Mouse (Mus musculus) layer of hippocampus, adult 2 months (tissue): ENCODE data around the gene Myl3. TPM values are rescaled to one million over a fixed set of nuclear protein-coding genes. Genes with fewer than 3 reads are reported as not detected.
A peak's percentile ranks its signal among the peaks of the same experiment; 100 is the strongest.

ENCODE experiments used
- DNase-seq, 2 experiments: peaks; one replicate each; pipeline ENCODE4 v3.0.0; 2022; ENCODE audit warnings: low spot score in 2 of 2
- H3K27ac ChIP-seq: fragments of 200-600 bp; 2 replicates; pipeline ENCODE4 v1.8.1; 2022
- H3K4me3 ChIP-seq: fragments of 200-600 bp; 2 replicates; pipeline ENCODE4 v1.8.1; 2022; ENCODE audit warnings: mild to moderate bottlenecking
- CTCF ChIP-seq: fragments of 200-600 bp; conservative IDR thresholded peaks from 2 replicates; pipeline ENCODE4 v1.8.1; 2022; ENCODE audit warnings: antibody characterized with exemption, mild to moderate bottlenecking, moderate library complexity
- total RNA-seq, 2 experiments: library from RNA; stranded (reverse); gene quantifications; 2 replicates each; pipeline ENCODE4 v1.2.3; 2021

Myl3 gene
- total RNA-seq, 2 experiments from 2014 or later: not detected

- Histone ChIP-seq H3K4me3 (no peak overlapping the region), H3K27ac (no peak overlapping the region)
- no peak for TF ChIP-seq CTCF
- DNase-seq: no peak
Measured at GRCm38 (mm10) chr9:110713389-110713788, 28.3 kb upstream of the Myl3 start.

- H3K27ac ChIP-seq: no peak overlapping the region
- peak; percentile 71 for TF ChIP-seq CTCF
- H3K4me3 ChIP-seq: no peak overlapping the region
- DNase-seq: no peak
Measured at GRCm38 (mm10) chr9:110715426-110715825, 26.2 kb upstream of the Myl3 start.

GRCm38 (mm10) chr9:110716775-110717174 lies 24.9 kb upstream of the Myl3 start:
- Histone ChIP-seq H3K27ac (no peak overlapping the region), H3K4me3 (no peak overlapping the region)
- peak; percentile 57 to 66 for DNase-seq
- TF ChIP-seq CTCF: peak; percentile 86

GRCm38 (mm10) chr9:110718071-110718470 lies 23.6 kb upstream of the Myl3 start:
- no peak for DNase-seq

GRCm38 (mm10) chr9:110718810-110719209 lies 22.9 kb upstream of the Myl3 start:
- Histone ChIP-seq H3K27ac (no peak overlapping the region), H3K4me3 (no peak overlapping the region)
- no peak for TF ChIP-seq CTCF
- no peak for DNase-seq

More at GRCm38 (mm10) chr9:110718071-110718470, 23.6 kb upstream of the Myl3 start:
- Histone ChIP-seq H3K27ac (no peak overlapping the region), H3K4me3 (no peak overlapping the region)
- no peak for TF ChIP-seq CTCF

DNA sequence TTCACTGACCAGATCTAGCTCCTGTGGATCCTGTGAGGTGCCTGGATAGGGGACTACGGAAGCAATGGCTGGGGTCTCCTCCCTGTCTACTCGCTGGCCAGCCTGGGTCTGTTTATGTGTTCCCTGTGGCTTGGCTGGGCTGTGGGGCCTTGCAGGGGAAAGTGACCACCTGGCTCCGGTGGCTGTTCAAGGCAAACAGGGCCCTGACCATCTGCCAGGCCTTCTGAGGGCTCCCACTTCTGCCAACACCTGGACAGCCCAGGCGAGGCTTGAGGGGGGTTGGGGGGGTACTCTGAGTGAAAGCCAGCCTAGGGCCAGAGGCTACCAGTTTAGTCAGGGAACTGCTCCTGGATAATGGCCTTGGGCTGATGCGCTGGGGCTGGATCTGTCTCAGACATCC lies 21.7 kb upstream of the Myl3 start:
- no peak for DNase-seq
- H3K27ac ChIP-seq: no peak overlapping the region

GRCm38 (mm10) chr9:110722060-110722459 lies 19.6 kb upstream of the Myl3 start:
- Histone ChIP-seq H3K27ac (no peak overlapping the region), H3K4me3 (no peak overlapping the region)
- no peak for DNase-seq

More for the DNA sequence above, 21.7 kb upstream of the Myl3 start:
- TF ChIP-seq CTCF: no peak
- H3K4me3 ChIP-seq: no peak overlapping the region

DNA sequence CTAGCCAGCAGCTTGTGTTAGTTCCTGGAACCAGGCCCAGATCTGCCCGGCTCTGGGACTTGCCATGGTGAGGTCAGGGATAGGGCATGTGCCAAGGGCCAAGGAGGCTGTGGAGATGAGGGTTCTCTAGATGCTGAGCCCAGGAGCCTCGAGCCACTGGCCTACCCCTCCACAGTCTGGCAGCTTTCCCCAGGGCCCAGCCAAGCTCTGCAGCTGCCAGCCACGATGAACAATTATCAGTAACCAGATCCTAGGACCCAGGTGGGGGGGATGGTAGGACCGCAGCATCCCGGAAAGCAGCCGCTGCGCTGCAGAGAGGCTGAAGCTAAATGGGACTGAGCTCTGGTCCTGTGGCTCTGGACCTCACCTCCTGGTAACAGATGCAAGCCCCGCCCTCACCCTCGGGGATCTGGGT lies 15.9 kb upstream of the Myl3 start:
- no peak for TF ChIP-seq CTCF
- peak; percentile 34 to 37 for DNase-seq
- no peak overlapping the region for H3K27ac ChIP-seq
- H3K4me3 ChIP-seq: no peak overlapping the region

More at GRCm38 (mm10) chr9:110722060-110722459, 19.6 kb upstream of the Myl3 start:
- TF ChIP-seq CTCF: no peak

DNA sequence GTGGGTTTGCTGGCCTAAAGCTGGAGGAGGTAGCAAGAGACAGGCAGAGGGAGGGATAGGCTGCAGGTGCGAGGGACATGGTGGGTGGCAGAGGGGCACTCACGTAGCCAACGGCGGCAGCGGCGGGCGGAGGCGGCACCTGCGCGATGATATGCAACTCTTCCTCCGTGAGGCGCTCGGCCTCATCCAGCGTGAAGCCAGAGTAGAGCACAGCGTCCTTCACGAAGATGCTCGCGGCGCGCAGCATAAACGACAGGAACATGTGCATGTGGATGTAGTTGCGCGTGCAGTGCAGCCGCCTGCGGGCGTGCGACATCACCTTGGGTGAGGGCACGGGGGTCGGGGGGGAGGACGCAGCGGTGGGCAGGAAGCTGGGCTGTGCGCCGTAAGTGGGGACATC lies 14.8 kb upstream of the Myl3 start:
- TF ChIP-seq CTCF: no peak
- DNase-seq: no peak
- H3K27ac ChIP-seq: no peak overlapping the region
- peak overlapping the region; percentile 37 for H3K4me3 ChIP-seq

DNA sequence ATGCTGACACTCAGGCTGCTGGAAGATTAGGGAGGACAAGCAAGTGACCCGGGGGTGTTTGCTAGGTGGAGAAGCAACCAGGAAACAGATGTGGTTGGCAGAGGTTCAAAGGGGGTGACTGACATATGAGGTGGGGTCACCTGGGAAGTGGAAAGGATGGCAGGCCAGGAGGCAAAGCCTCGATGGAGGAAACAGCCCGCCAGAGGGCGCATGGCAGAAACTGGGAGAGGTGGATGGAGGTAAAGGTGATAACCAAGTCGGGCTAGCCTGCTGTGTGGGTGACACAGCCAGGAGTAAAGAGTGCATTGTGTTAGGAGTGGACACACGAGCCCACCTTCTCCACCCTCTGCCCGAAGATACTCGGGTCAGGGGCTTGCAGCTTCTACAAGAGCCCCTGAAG lies 11.8 kb upstream of the Myl3 start:
- peak; percentile 81 for TF ChIP-seq CTCF
- peak in 1 of 2 experiments; percentile 48 for DNase-seq
- Histone ChIP-seq H3K4me3 (no peak overlapping the region), H3K27ac (no peak overlapping the region)

- H3K4me3 ChIP-seq: no peak overlapping the region
- H3K27ac ChIP-seq: no peak overlapping the region
- no peak for TF ChIP-seq CTCF
- no peak for DNase-seq
Measured at GRCm38 (mm10) chr9:110731859-110732258, 9.8 kb upstream of the Myl3 start.

- Histone ChIP-seq H3K4me3 (peak overlapping the region; percentile 51), H3K27ac (peak overlapping the region; percentile 43; the same call in 1 of the 2 replicates)
- TF ChIP-seq CTCF: no peak
- peak in 1 of 2 experiments; percentile 25 for DNase-seq
Measured at GRCm38 (mm10) chr9:110732623-110733022, 9.0 kb upstream of the Myl3 start.

DNA sequence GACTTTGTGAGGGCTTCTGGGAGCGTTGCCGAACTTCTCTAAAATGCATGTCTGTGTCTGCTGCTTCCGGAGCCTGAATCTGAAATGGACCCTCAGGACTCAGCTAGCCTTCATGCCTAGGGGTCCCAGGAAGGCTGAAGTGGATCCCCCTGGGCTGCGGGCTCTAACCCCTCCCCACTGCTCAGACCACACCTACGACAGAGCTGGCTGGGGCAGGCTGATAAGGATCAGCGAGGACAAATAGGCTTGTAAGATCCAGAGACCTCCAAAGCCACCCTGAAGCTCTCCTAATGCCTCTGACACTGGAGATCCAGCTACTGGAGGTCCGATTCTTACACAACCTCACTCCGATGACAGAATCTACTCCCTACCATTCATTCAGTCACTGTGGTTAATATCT lies 8.6 kb upstream of the Myl3 start:
- TF ChIP-seq CTCF: no peak
- Histone ChIP-seq H3K27ac (peak overlapping the region; percentile 43; the same call in 1 of the 2 replicates), H3K4me3 (peak overlapping the region; percentile 51)
- no peak for DNase-seq

DNA sequence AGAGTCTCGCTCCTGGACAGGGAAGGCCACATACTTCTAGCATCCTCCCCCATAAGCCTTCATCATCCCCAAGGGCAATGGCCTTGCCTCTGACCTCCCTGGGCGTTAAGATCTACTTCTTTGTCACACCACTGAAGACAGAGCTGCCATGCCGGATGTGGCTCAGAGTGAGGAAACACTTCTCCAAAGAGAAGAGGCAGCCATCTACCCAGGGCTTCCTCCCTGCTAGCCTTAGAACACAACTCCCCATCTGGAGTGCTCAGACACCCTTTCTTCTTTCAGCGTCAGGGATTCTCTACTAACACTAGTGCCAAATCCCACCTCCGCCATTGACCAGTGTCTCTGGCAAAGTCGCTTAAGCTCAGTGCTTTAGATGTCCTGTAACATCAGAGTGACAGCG lies 7.5 kb upstream of the Myl3 start:
- DNase-seq: no peak
- Histone ChIP-seq H3K4me3 (no peak overlapping the region), H3K27ac (no peak overlapping the region)
- TF ChIP-seq CTCF: no peak

GRCm38 (mm10) chr9:110736362-110736761 lies 5.3 kb upstream of the Myl3 start:
- no peak overlapping the region for H3K27ac ChIP-seq
- no peak overlapping the region for H3K4me3 ChIP-seq
- TF ChIP-seq CTCF: no peak
- no peak for DNase-seq
